Mouse (Mus musculus) ovary, postnatal 14 days (tissue): ENCODE measurements around the gene Slc30a10.

Source experiments
- DNase-seq: peaks from one replicate; pipeline ENCODE4 v3.0.0; 2022; ENCODE audit warnings: low spot score

Gene Slc30a10

DNA sequence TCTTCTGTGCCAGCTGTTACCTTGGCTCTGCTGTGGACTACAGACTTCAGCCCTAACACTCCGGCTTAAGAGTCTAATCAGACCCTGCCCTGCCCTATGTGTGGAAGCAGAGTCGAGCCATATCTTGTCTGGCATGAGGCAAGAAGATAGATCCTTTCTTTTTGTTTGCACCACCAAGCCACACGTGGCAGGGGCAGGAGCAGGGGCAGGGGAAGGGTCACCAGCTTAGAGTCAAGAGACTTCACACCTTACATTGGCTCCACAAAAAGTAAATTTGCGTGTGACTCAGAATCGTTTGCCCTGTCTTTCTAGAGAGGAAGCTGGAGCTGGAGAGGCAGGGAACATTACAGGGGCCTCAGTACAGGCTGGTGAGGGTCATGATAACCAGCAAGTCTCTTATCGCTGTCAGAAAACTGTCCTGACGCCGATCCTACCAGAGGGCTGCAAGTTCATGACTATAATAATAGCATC, 14.9 kb downstream of the Slc30a10 start:
- DNase-seq = no peak

DNA sequence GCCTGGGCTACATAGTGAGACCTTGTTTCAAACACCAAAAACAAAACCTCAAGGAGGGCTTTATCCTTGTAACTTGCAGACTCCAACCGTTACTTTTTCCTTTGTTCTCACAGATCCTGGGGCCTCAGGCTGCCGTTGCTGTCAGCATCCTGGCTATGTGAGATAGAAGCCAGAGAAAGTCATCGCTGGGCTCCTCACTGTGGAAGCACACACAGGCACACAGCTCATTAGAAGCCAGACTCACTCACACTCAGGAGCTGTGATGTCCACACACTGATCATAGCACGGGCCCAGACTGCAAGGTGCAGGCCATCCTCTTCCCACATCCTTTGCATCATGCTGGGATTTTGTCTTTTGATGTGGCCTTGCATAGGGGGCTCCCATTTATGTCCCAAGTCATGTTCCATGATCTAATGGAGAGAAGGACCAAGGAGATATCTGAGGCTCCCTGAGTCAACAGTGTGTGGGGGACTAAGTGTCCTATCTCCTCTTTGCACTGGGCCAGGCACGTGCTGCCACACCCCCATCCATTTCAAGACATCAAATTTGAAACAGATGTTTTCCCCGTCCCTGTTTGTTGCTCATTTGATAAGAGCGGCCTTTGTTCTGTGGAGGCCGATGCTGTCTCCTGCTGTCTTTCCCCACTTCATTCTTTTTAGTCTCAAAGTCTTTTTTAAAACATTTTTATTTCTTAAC, 17.5 kb downstream of the Slc30a10 start:
- no peak for DNase-seq

DNA sequence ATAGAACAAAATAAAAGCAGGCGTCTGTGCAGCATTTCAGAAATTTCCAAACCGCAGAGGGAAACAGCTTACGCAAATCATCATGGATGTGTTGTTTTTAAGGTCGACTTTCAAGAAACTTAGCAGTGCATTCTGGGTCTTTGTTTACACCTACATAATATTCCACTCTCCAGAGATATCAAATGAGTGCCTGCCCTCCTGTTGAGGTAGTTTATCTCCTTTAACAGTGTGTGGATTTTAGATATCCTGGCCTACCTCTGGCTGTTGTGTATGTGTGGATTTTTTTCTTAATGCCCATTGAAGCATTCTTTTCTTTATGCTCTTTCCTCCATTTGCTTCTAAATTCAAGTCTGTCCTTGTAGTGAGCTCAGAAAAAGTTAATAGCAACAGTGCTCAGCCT, 18.1 kb downstream of the Slc30a10 start:
- DNase-seq = no peak

DNA sequence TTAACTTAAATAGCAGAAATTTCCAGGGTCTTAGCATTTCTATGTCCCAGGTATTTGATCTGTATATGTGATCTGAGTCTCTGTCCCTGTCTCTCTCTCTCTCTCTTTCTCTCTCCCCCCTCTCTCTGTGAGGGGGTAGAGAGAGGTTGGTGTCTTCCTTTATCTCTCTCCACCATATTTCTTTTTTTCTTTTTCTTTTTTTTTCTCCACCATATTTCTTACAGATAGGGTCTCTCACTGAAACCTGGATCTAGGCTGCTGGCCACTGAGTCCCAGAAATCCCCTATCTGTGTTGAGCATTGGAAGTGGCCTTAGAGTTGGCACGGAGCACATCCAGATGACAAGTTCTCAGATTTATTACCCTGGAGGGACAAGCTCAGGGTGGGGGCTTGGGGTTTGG, 18.8 kb downstream of the Slc30a10 start:
- no peak for DNase-seq

DNA sequence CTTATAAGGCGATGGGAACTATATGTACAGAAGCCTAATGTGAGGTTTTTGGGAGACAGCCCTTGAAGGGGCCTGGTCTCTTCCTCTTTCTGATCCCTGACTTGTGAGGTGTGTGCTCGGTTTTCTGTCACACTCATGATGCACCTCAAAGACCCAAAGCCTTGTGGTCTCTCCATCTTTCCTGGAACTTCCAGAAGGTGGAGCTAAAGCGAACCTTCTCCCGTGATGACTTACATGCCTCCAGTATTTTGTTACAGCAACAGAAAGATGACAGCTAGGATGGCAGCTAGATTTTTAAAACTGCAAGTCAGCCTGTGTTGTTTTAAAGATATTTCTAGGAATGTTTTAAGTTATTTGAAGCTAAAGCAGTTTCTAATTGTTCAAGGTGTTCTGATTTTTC, 25.2 kb downstream of the Slc30a10 start:
- no peak for DNase-seq

DNA sequence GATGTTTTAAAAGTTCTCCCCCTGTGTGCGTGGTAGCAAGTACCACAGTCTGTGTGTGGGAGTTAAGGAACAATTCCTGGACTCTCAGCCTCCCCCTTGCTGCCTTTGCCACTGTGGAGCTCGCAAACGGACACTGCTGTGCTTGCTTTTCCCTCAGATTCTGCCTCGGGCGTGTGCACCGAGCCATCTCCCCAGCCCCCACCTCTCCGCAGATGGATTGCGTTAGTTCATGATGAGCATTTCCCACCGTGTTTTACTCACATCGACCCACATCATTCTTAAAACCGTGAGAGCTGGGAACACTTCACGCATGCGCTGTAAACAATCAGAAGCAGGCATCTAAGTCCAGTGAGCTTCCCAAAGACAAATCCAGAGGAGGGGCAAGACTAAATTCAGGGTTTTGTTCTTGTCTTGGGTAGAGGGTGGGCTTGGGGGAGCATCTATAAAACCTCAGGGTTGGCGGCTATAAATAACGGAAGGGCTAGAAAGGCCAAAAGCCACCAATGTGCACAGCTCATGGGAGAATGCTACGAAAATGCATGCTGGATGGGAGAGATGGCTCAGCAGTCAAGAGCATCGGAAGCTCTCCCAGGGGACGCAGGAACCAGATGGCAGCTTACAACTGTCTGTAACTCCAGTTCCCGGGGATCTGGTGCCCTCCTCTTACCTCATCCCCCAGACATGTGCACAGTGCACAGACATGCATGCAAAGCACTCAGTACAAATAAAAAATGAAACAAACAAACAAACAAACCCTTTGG, 27.5 kb downstream of the Slc30a10 start:
- DNase-seq = no peak

DNA sequence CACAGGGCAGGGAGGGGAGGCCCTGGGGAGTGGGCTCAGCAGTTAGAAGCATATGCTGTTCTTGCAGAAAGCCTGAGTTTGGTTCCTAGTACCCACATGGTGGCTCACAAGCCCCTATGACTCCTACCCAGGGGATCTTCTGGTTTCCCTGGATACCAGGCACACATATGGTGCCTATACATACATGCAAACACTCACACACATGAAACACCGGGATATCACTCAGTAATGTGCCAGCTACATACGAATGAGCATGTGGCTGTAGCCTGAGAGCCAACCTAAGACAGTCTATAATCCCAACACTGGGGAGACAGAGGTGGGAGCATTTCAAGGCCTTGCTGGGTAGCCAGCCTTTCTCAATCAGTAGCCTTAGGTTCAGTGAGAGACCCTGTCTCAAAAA, 28.1 kb downstream of the Slc30a10 start:
- no peak for DNase-seq

DNA sequence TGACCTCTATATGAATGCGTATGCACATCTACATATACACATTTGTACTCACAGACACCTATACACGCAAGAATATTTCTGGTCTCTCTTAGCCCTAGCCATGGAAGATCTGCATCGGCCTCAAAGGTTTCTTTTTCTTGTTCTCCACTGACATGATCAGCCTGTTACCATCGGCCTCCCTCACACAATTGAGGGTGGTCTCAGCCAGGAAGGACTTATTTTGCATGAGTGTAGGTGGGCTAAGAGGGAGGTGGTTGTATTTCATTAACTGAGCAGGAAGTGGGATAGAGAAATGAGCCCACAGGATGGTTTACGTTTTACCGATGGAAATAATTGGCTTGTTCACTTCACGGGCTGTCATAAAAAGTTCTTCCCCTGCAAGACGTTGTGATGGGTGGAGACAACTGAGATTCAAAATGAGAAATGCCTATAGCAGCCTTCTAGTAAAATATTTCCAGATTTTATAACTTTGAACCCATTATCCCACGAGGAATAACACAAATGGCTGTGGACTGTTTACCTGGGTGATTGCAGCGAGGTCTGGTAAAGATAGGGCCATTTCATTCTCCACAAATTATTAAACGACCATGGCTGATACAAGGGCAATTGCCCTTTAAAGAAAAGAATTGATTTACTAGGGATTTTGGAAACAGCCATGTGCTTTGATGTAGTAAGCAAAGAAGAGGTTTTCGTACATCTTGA, 28.9 kb downstream of the Slc30a10 start:
- DNase-seq = no peak

DNA sequence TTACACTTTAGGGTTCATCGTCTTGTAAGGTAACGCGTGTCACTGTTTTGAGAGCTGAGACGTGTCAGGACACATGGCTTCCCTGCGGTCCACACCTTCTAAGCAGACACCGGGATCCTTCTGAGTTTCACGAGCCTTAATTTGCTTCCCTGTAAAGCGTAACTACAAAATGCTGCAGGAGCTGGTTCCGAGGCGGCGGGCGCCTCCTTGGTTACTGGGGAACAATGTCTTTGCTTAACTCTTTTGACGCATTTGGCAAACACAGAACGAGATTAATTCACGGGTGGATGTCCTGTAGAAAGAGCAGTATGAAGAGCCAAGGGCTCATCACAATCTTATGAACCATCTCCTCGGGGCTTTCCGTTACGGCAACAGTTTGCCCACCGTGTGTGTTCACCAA, 29.6 kb downstream of the Slc30a10 start:
- DNase-seq = no peak

DNA sequence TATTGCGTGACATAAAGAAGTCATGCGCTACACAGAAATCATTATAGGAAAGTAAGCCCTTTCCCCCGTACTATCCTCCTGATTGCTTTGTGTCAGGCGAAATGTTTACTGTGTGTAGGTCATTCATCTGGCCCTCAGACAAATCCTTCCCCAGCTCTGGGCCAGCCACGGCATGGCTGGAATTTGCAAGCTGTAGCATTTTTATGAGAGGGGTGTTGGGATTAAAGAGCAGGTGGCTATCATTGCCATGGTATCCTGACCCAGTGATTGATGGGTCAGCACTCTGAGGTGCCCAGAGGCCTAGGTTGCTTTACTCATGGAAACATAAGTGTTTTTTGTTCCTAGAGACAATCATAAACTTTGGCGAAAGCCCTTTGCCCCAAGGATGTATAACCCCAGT, 35.2 kb downstream of the Slc30a10 start:
- no peak for DNase-seq

DNA sequence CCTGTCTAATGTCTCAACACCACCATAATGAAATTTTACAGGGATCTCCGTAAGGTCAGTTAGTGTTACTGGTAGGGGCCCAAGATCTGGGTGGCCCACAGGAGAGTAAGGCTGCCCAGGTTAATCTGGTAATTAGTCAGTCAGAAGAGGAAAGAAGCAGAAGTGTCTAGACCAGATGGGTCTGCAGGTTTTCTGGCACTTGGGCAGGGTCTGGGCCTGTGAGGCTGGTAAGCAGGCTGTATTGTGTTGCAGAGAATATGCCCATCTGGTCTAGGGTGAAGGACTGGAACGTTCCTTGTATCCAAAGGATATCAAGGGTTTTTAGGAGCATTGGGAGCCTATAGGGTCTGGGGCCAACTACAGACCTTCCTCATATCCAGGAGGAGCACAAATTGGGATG, 36.0 kb downstream of the Slc30a10 start:
- DNase-seq = no peak

DNA sequence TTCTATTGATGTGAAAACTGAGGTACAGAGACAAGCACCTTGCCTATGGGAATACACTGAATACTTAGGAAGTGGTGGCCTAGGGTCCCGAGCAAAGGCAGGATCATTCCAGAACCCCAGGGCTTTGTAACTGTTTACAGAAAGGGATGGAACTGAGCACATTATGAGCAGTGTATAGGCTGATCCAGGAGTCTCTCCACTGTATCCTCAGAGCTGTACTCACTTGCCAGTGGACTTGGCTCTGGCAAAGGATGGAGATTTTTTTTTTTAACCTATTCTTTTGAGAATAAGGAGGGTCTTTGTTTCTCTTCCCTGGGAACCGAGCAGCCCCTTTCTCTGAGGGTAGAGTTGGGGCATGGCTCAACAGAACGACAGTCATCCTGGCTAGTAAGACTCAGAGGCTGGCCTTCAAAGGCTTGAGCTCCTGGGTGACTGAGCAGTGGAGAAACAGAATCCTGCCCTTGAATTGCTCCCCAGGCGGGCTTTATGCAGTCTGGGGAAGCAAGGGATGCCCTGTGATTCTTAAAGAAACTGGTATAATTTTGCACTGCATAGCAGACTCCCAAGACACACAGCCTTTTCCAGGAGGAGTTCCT, 38.9 kb downstream of the Slc30a10 start:
- no peak for DNase-seq

DNA sequence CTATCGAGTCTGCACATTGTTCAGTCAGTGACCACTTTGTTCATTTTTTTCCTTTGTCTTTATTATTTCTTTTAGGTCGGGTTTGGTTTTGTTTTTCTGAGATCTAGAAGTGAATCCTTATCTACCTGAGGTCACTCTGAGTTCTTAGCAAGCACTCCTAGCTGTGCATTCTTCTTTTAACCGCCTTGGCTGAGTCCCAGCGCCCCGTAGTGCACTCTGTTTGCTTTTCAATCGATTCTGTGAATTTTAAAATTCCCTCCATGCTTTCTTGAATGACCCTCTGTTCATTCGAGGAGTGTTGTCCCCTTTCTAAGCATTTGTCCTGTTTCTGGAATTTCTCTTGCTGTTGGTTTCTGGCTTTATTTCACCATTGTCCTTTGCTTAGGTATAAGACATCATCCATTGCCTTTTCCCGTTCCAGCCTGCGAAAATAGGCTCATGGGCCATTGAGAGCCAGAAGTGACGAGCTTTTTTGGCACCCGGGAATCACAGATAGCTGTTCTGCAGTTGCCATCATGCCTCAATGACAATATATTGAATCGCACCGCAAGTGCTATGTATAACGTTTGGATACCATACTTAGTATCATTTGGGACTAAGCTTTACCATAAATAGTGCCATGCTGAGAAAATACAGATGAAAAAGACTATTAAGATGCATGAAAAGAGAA, 42.3 kb downstream of the Slc30a10 start:
- DNase-seq = no peak

DNA sequence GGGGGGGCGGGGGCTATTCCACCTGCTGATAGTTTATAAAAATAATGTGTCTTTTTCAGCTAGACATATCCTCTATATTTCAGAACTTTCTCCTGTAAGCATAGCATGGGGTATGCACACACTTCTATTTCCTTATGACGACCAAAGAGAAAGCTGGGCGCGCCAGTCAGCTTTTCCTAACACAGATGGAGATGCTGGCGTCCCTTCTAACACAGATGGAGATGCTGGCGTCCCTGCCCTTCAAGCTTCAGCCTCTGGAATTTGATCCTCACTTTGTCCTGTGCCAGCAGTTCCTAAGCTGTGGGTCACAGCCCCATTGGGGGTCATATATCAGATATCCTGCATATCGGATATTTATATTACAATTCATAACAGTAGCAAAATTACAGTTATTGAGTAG, 46.0 kb downstream of the Slc30a10 start:
- no peak for DNase-seq

DNA sequence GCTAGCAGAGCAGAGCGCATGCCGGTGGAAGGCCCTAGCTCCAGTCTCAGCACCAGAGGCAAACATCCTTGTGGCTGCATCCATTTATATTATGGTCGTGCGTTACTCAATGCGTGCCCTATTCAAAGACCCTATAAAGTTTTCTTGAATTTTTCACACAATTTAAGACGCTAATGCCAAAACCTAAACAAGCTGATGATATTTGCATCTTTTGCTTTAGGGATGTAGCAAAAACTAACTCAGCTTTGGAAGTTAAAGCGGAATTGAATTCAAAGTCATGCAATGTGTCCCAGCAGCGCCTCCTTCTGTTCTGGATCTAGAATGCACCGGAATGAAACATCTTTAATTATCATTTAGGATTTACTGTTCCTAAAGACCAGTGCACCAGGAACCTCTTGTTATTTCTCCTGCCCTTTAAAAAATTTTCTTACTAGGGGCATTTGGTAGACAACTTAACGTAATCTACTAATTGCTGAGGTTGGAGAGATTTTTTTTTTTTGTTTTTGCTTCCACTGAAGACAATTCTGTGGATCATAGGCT, 47.2 kb downstream of the Slc30a10 start:
- no peak for DNase-seq

DNA sequence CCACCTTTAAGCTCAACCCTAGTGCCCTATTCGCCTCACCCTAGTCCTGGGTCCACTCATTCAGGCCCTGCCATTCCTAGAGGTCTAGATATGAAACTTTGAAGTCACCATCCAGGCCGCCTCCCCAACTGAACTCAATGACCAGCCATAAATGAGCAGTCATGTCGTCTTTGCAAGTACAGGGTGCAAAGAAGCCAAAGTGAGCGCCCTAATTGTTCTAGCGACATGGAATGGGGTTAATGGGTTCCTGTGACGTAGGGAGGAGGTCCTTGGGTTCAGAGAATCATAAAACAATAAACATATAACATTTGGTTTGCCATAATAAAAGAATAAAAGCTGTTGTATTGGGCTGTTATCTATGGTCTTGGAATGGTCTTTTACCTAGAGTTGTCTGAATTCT, 47.9 kb downstream of the Slc30a10 start:
- no peak for DNase-seq

DNA sequence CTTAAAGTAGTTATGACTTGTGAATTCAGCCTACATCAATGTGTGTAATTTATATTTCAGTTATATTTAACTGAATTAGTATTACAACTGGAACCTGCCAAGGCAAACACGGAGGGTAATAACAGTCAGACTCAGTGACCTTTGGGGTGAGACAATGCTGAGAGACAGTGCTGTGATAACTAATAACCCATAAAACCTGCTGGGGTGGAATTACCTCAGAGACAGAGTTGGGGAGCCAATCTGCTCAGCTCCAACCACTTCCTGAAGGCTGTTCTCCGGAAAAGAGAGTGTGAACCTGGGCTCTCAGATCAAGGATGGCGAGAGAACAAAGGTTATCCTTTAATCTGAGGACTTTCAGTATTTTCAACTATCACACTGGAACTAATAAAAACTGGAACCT, 54.4 kb downstream of the Slc30a10 start:
- no peak for DNase-seq

DNA sequence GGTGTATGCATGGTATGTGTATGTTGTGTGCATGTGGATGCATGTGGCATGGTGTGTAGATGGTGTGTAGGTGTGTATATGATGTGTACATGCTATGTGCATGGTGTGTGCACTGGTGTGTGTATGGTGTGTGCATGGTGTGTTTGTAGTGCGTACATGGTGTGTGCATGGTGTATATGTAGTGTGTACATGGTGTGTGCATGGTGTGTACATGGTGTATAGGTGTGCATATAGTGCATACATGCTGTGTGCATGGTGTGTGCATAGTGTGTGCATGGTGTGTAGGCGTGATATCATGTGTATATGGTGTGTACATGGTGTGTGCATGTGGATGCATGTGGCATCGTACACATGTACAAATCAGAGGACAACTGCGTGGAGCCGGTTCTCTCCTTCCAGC, 56.7 kb downstream of the Slc30a10 start:
- DNase-seq = no peak

DNA sequence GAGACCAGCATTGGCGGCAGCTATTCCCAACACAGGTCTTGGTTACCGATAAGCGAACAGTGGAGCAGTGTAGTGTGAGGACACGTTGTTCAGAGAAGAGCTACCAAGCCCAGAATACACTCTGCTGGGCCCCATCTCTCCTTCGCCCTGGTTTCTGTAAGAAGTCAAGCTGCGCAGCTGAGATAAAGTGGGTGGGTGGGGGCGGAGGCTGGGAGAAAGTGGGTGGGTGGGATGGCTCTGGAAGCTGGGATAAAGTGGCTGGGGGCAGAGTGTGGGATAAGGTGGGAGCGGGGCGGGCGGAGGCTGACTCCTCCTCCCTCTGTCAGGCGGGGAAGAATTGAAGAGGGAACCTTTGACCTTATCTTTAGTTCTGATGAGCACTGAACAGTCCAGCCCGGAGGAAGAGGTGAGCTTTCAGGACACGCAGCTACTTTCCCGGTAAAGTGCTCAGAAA, 60.9 kb downstream of the Slc30a10 start:
- no peak for DNase-seq

DNA sequence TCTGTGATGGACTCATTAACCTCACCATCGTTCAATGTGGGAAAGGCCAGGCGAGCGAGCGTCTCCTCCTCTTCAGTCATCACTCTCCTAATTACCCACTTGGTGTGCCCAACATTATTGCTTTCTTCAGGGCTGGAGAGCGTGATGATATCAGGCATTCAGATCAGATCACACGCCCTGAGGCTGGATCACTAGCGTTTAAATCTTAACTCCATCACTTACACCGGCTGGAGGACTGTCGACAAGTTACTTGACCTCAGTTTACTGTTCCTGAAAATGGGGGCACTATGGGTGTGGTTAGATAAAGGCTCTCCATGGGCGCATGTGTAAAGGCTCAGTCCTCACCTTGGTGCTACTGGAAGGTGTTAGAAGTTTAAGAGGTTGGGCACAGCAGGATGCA, 61.4 kb downstream of the Slc30a10 start:
- DNase-seq = no peak

DNA sequence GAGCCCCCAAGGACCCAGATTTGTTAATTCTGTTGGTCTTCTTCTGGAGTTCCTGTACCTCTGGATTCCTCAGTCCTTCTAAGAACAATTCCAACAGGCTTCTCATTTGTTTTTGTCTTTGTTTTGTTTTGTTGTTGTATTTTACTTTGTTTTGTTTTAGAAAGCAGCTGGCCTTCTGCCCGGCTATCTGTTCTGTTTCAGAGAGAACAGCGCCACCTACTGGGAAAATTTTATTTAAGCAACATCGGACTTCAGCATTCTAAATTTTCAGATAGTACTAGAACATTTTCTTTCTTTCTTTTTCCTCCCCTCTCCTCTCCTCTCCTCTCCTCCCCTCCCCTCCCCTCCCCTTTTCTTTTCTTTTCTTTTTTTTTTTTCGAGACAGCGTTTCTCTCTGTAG, 62.9 kb downstream of the Slc30a10 start:
- peak; percentile 37 for DNase-seq
